Mouse (Mus musculus) liver, embryonic 11.5 days (tissue): ENCODE data around the gene Wfikkn1. TPM values are rescaled to one million over a fixed set of nuclear protein-coding genes. Genes with fewer than 3 reads are reported as not detected.

Experiments used
- ATAC-seq: fragments of 200-750 bp; cut with Nextera tagmentation; replicated peaks from 2 replicates; pipeline ENCODE4 v1.8.0; 2017; ENCODE audit warnings: moderate number of reproducible peaks, mild to moderate bottlenecking, moderate TSS enrichment, moderate library complexity; ENCODE audit not compliant: low FRiP score
- DNase-seq: peaks from one replicate; pipeline ENCODE4 v3.0.0-alpha.2; 2017; ENCODE audit warnings: low spot score
- H3K27ac ChIP-seq: fragments of 300-500 bp; sonication (generic); 2 replicates; pipeline ENCODE4 v1.5.1; 2014; ENCODE audit warnings: mild to moderate bottlenecking, low read depth, low read length, control low read depth
- H3K27me3 ChIP-seq: fragments of 300-500 bp; sonication (generic); replicated peaks from 2 replicates; pipeline ENCODE4 v1.6.1; 2014; ENCODE audit warnings: low read length, mixed read lengths; ENCODE audit not compliant: control insufficient read depth, insufficient read depth
- H3K36me3 ChIP-seq: fragments of 300-500 bp; sonication (generic); 2 replicates; pipeline ENCODE4 v1.6.1; 2014; ENCODE audit warnings: mild to moderate bottlenecking, low read length, moderate library complexity, mixed read lengths; ENCODE audit not compliant: control insufficient read depth, insufficient read depth
- H3K4me1 ChIP-seq: fragments of 300-500 bp; sonication (generic); replicated peaks from 2 replicates; pipeline ENCODE4 v1.6.1; 2014; ENCODE audit warnings: low read length, mixed read lengths; ENCODE audit not compliant: control insufficient read depth, insufficient read depth
- H3K4me2 ChIP-seq: fragments of 300-500 bp; sonication (generic); 2 replicates; pipeline ENCODE4 v1.6.1; 2014; ENCODE audit warnings: mild to moderate bottlenecking, control low read depth, moderate library complexity
- H3K4me3 ChIP-seq: fragments of 300-500 bp; sonication (generic); 2 replicates; pipeline ENCODE4 v1.5.1; 2014; ENCODE audit warnings: low read depth, low read length, control low read depth
- H3K9ac ChIP-seq: fragments of 300-500 bp; sonication (generic); 2 replicates; pipeline ENCODE4 v1.6.1; 2014; ENCODE audit warnings: low read depth, low read length, control low read depth
- H3K9me3 ChIP-seq: fragments of 300-500 bp; sonication (generic); 2 replicates; pipeline ENCODE4 v1.6.1; 2016; ENCODE audit warnings: low read length, inconsistent platforms, mixed read lengths; ENCODE audit not compliant: control insufficient read depth
- WGBS: fragments of 180-500 bp; shearing (Covaris S2); extraction: QIAGEN DNeasy Blood & Tissue Kit; methylation state at CpG from one replicate; pipeline ENCODE4 v1.1.7; 2014; 5-methylcytosine and 5-hydroxymethylcytosine counted together
- polyA plus RNA-seq: library from polyadenylated mRNA; unstranded; fragments of >200 nt; fragmentation: Nextera tagmentation; extraction: Ambion mirVana; gene quantifications from 2 replicates; pipeline ENCODE4 v1.2.1, GENCODE M21; 2014

Gene Wfikkn1
- polyA plus RNA-seq, 1 experiment from 2014 or later: 2.1 TPM

DNA sequence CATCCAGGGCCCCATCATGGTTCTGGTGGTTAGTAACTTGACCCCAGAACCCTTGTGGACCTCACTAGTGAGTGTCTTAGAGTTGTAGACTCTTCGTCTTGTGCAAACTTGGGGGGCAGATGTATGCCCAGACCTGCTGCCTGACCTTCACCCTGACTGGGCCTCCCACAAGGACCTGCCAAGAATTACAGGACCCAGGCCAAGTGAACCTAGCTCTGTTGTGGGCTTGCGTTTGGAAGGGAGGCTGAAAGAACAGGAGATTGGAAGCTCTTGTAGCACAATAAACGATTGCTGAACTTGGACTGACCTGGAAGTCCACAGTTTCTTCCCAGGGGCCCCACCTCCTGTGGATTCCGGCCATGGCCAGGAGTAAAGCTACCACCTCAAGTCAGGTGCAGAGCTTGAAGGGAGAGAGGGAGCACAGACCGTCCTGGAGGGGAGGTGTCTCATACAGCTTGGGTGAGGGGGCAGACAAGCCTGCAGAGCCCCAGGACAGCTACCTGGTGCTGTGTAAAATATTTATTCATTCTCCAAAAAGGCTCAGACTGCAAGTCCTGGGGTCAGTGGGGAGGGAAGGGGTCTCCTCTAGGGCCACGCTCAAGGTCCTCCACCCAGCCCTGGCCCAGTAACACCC, 46.6 kb downstream of the Wfikkn1 start:
- Histone ChIP-seq H3K4me3 (peak overlapping the region; percentile 85), H3K27ac (peak overlapping the region; percentile 97), H3K4me1 (peaks cover 61% of the 10 kb centered on the region), H3K27me3 (no peaks in the 10 kb centered on the region), H3K9ac (peak overlapping the region; percentile 88), H3K9me3 (no peaks in the 10 kb centered on the region), H3K4me2 (peak overlapping the region; percentile 99), H3K36me3 (peaks cover 33% of the 10 kb centered on the region)
- WGBS: 42% methylated on average over 6 of the region's 6 CpGs
- DNase-seq (no peak), ATAC-seq (no peak)

DNA sequence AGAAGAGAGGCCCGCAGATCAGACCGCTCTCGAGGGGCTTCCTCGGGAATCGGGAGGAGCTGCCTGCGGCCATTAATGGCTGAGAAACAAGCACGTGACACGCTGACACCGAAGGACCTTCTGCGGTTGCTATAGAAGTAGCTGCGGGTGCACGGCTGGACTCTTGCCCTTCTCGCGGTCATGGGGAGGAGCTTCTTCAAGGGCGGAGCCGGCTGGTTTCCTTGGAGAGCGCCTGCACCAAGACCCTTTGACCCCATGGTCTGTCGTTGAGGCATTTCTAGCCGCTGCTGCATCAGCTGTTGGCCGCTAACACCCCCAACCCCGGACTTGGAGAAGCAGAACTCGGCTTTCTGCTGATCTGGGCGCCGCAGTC, 47.4 kb downstream of the Wfikkn1 start, which contains the start of gene Stub1:
Stub1 (minus strand) TSS at position 114 of the 373 bp plus-strand sequence.
- peaks cover 64% of the 10 kb centered on the region for H3K4me1 ChIP-seq
- ATAC-seq (peak; percentile 50), DNase-seq (no peak)
- H3K4me2 ChIP-seq: peak within 1 kb of the TSS; percentile 99
- WGBS: under 1% methylated on average over 24 of the region's 24 CpGs
- H3K27me3 ChIP-seq: no peaks in the 10 kb centered on the region
- H3K27ac ChIP-seq: peak within 1 kb of the TSS; percentile 97
- peaks cover 32% of the 10 kb centered on the region for H3K36me3 ChIP-seq
- peak within 1 kb of the TSS; percentile 88 for H3K9ac ChIP-seq
- no peaks in the 10 kb centered on the region for H3K9me3 ChIP-seq
- peak within 1 kb of the TSS; percentile 85 for H3K4me3 ChIP-seq

DNA sequence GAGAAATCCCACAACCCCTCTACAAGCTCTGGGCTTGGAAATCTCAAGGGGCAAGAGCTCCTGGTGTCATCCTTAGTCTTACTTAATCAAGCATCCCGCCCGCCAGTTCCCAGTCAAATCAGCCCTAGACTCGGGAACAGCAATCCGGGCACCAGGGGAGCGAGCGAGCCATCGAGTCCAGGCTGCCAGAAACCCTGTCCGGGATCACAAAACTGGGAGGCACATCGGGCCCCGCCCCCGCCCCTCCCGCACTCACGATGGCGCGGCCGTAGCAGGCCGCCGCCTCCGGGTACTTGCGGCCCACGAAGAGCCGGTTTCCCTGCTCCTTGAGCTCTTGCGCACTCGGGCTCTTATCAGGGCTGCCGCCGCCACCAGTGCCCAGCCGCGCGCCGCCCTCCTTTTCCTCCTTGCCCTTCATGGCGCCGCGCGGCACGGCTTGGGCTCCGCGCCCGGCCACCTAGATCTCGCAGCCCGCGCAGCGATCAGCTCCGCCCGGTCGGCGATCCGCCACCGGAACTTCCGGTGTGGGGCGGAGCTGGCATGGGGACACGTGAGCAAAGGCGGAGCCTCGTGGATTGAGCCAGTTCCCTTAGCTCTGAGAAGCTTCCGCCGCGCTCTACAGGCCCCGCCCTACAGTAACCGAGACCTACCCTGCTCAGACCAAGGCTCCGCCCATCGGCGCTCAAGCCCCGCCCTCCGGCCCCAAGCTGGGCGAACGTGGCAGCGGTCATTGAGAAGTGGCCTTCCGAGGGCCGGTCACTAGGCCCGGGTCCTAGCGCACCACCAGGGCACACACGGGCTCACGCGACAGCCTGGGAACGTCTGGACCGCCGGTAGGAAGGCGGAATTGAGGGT, 48.0 kb downstream of the Wfikkn1 start:
- Histone ChIP-seq H3K4me1 (peaks cover 62% of the 10 kb centered on the region), H3K36me3 (peaks cover 35% of the 10 kb centered on the region), H3K4me2 (peak overlapping the region; percentile 99), H3K4me3 (peak overlapping the region; percentile 85), H3K9me3 (no peaks in the 10 kb centered on the region), H3K27me3 (no peaks in the 10 kb centered on the region), H3K9ac (peak overlapping the region; percentile 88), H3K27ac (peak overlapping the region; percentile 97)
- ATAC-seq: peak; percentile 90
- under 1% methylated on average over 77 of the region's 77 CpGs for WGBS
- peak; percentile 99 for DNase-seq

DNA sequence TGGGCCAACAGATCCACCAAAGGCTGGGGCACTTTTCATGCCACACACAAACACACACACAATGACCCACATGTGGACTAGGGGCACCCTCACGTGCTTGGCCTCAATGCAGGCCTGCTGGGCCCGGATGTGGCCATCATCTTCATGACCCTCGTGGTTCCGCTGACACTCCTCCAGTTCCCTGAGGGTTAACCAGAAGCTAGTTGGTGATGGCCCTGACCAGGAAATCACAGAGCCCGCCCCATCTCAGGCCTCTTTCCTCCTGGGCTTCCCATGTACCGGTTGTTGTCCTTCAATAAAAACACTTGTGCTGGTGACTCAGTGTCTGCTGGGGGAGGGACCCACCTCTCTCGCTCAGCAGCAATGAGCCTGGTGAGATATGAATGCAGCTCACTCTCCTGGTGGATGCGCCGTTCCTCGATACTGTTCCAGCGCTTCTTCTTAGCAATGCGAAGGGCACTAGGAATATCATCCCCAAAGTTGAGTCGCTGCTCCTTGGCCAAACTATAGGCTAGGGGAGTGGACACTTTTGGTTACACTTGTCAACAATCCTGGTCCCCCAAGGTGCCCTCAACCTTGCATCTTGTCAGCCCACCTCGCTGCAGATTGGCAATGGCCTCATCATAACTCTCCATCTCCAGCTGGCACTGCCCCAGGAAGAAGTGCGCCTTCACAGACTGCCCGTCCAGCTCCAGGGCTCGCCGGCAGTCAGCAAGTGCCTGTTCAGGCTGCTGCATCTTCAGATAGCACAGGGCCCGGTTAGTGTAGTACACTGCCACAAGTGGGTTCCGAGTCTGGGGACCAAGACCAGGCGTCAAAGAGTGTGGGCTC, 49.0 kb downstream of the Wfikkn1 start:
- Histone ChIP-seq H3K4me3 (peak overlapping the region; percentile 85), H3K9ac (peak overlapping the region; percentile 88), H3K36me3 (peaks cover 44% of the 10 kb centered on the region), H3K9me3 (no peaks in the 10 kb centered on the region), H3K27ac (peak overlapping the region; percentile 97), H3K4me1 (peaks cover 53% of the 10 kb centered on the region), H3K4me2 (peak overlapping the region; percentile 99), H3K27me3 (no peaks in the 10 kb centered on the region)
- ATAC-seq: no peak
- DNase-seq: no peak
- 50% methylated on average over 21 of the region's 21 CpGs for WGBS

DNA sequence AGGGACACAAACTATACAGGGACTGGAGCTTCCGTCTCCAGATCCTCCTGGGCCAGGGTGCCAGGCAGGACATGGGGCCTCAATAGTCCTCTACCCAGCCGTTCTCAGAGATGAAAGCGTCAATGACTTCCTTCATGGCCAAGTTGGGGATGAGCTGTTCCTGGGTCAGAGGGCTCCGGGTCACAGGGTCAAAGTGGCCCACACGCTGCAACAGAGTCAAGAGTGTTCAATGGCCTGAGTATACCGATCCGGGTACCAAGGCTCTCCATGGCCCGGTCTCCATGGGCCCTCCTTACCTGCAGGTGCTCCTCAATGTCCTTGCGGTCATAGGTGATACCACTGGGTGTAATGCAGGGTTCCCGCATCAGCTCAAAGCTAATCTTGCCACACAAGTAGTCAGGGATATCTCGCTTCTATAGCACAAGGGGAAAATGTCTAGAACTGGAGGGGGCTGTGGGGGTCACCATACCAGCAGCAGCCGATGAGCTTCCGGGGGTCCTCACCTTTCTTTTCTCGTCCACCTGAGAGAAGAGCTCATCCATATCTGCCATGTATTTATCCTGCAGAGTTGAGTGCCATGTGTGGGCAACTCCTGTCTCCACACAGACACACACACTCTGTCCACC, 49.7 kb downstream of the Wfikkn1 start:
- ATAC-seq (no peak), DNase-seq (no peak)
- 85% methylated on average over 14 of the region's 14 CpGs for WGBS
- Histone ChIP-seq H3K9me3 (no peaks in the 10 kb centered on the region), H3K36me3 (peaks cover 49% of the 10 kb centered on the region), H3K9ac (peak overlapping the region; percentile 88), H3K4me1 (peaks cover 45% of the 10 kb centered on the region), H3K27ac (no peak overlapping the region), H3K27me3 (no peaks in the 10 kb centered on the region), H3K4me2 (peak overlapping the region; percentile 99), H3K4me3 (peak overlapping the region; percentile 85)

DNA sequence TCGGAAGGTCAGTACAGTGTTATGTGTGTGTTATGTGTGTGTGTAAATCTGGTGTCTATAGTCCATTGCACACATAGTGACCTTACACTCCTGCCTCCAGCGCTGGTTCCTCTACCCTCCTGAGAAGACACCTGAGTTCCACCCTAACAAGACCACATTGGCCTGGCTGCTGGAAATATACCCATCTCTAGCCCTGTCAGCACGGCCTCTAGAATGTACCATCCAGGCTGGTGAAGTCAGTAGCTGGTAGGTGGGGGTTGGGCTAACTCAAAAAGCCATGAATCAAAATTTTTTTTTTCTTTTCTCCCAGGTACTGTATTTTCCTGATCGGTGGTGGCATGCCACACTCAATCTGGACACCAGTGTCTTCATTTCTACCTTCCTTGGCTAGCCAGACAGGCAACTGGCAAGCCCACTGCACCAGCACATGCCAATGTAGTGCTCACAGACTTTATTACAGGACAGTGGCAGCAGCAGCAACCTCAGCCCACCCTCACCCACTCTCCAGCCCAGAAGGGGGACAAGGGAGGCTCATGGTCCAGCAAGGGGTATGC, 50.4 kb downstream of the Wfikkn1 start:
- H3K4me2 ChIP-seq: peak overlapping the region; percentile 99
- H3K27me3 ChIP-seq: no peaks in the 10 kb centered on the region
- peaks cover 47% of the 10 kb centered on the region for H3K36me3 ChIP-seq
- no peaks in the 10 kb centered on the region for H3K9me3 ChIP-seq
- ATAC-seq: no peak
- H3K9ac ChIP-seq: peak overlapping the region; percentile 20; the same call in 1 of the 2 replicates
- H3K4me3 ChIP-seq: peak overlapping the region; percentile 65
- no peak for DNase-seq
- peaks cover 48% of the 10 kb centered on the region for H3K4me1 ChIP-seq
- WGBS: 76% methylated on average over 4 of the region's 4 CpGs
- peak overlapping the region; percentile 82; the same call in 1 of the 2 replicates for H3K27ac ChIP-seq

DNA sequence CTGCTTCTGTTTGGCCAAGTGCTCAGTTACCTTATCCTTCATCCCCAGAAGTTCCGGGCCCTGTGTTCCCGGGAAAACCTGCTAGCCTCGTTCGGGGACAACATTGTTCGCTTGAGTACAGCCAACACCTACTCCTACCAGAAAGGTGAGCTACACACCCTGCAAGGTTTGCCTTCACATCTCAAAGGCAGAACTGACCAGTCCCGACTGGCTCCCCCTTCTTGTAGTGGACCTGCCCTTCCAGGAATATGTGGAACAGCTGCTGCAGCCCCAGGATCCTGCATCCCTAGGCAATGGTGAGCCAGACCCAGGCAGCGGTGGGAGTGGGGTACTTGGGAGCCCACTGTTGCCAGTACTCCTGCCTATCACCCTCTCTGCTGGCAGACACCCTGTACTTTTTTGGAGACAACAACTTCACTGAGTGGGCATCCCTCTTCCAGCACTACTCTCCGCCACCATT, 51.1 kb downstream of the Wfikkn1 start:
- 36% methylated on average over 8 of the region's 8 CpGs for WGBS
- H3K9ac ChIP-seq: peak overlapping the region; percentile 77
- peak overlapping the region; percentile 65 for H3K4me3 ChIP-seq
- no peaks in the 10 kb centered on the region for H3K9me3 ChIP-seq
- H3K27ac ChIP-seq: peak overlapping the region; percentile 82
- H3K4me1 ChIP-seq: peaks cover 50% of the 10 kb centered on the region
- DNase-seq (no peak), ATAC-seq (no peak)
- no peaks in the 10 kb centered on the region for H3K27me3 ChIP-seq
- H3K4me2 ChIP-seq: peak overlapping the region; percentile 99
- peaks cover 42% of the 10 kb centered on the region for H3K36me3 ChIP-seq
